Mouse (Mus musculus) lung, embryonic 14.5 days (tissue): ENCODE measurements at regions not wholly inside any gene's neighbourhood (a gene's known extent, or its start where the extent isn't known, plus 50 kb on each side); places are given as distances from the start of the nearest gene placed in this dataset.

ENCODE experiments used
- ATAC-seq: fragments of 200-750 bp; cut with Nextera tagmentation; 2 replicates; pipeline ENCODE4 v1.8.0; 2017; ENCODE audit warnings: mild to moderate bottlenecking, moderate TSS enrichment, moderate library complexity; ENCODE audit not compliant: insufficient read depth
- DNase-seq: peaks from one replicate; pipeline ENCODE4 v3.0.0-alpha.2; 2015
- H3K27ac ChIP-seq: fragments of 300-500 bp; sonication (generic); 2 replicates; pipeline ENCODE4 v1.5.1; 2014; ENCODE audit warnings: low read depth, mild to moderate bottlenecking, moderate library complexity
- H3K27me3 ChIP-seq: fragments of 300-500 bp; sonication (generic); 2 replicates; pipeline ENCODE4 v1.6.1; 2014; ENCODE audit warnings: low read length, control low read depth; ENCODE audit not compliant: insufficient read depth
- H3K36me3 ChIP-seq: fragments of 300-500 bp; sonication (generic); 2 replicates; pipeline ENCODE4 v1.6.1; 2014; ENCODE audit warnings: control low read depth; ENCODE audit not compliant: insufficient read depth
- H3K4me1 ChIP-seq: fragments of 300-500 bp; sonication (generic); 2 replicates; pipeline ENCODE4 v1.6.1; 2014; ENCODE audit warnings: antibody characterized with exemption, control low read depth; ENCODE audit not compliant: insufficient read depth
- H3K4me2 ChIP-seq: fragments of 300-500 bp; sonication (generic); 2 replicates; pipeline ENCODE4 v1.6.1; 2014; ENCODE audit warnings: mild to moderate bottlenecking
- H3K4me3 ChIP-seq: fragments of 300-500 bp; sonication (generic); 2 replicates; pipeline ENCODE4 v1.5.1; 2014; ENCODE audit warnings: low read depth, low read length
- H3K9ac ChIP-seq: fragments of 300-500 bp; sonication (generic); 2 replicates; pipeline ENCODE4 v1.6.1; 2014
- H3K9me3 ChIP-seq: fragments of 300-500 bp; sonication (generic); 2 replicates; pipeline ENCODE4 v1.6.1; 2016; ENCODE audit warnings: low read depth, low read length, control low read depth
- CTCF ChIP-seq: IDR thresholded peaks from 2 replicates; pipeline ENCODE4 v1.5.1; 2016; ENCODE audit warnings: antibody characterized with exemption, low read depth
- WGBS: fragments of 180-500 bp; shearing (Covaris S2); extraction: QIAGEN DNeasy Blood & Tissue Kit; methylation state at CpG from one replicate; pipeline ENCODE4 v1.1.7; 2014; 5-methylcytosine and 5-hydroxymethylcytosine counted together

- no peak for TF ChIP-seq CTCF
- no peak overlapping the region for H3K4me2 ChIP-seq
- H3K4me1 ChIP-seq, result peaks cover 5% of the 10 kb centered on the region; the same call in 1 of the 2 replicates
- DNase-seq, result peak; percentile 43
- no peaks in the 10 kb centered on the region for H3K36me3 ChIP-seq
- H3K27me3 ChIP-seq, result no peaks in the 10 kb centered on the region
- peak; percentile 47; the same call in 1 of the 2 replicates for ATAC-seq
- no peak overlapping the region for H3K4me3 ChIP-seq
- peaks cover 5% of the 10 kb centered on the region; the same call in 1 of the 2 replicates for H3K9me3 ChIP-seq
- H3K27ac ChIP-seq, result no peak overlapping the region
- H3K9ac ChIP-seq, result no peak overlapping the region
- WGBS, result 70% methylated on average over 7 of the region's 7 CpGs
Observed at GRCm38 (mm10) chr2:92726640-92727039, 127.1 kb downstream of the Chst1 start.

GRCm38 (mm10) chr2:92727241-92727640 lies 127.7 kb downstream of the Chst1 start:
- DNase-seq (peak; percentile 25), ATAC-seq (no peak)
- 66% methylated on average over 2 of the region's 2 CpGs for WGBS
- no peak for TF ChIP-seq CTCF
- Histone ChIP-seq H3K4me1 (peaks cover 5% of the 10 kb centered on the region; the same call in 1 of the 2 replicates), H3K4me2 (no peak overlapping the region), H3K27ac (no peak overlapping the region), H3K36me3 (no peaks in the 10 kb centered on the region), H3K9ac (no peak overlapping the region), H3K9me3 (peaks cover under 1% of the 10 kb centered on the region; the same call in 1 of the 2 replicates), H3K27me3 (no peaks in the 10 kb centered on the region), H3K4me3 (no peak overlapping the region)

DNA sequence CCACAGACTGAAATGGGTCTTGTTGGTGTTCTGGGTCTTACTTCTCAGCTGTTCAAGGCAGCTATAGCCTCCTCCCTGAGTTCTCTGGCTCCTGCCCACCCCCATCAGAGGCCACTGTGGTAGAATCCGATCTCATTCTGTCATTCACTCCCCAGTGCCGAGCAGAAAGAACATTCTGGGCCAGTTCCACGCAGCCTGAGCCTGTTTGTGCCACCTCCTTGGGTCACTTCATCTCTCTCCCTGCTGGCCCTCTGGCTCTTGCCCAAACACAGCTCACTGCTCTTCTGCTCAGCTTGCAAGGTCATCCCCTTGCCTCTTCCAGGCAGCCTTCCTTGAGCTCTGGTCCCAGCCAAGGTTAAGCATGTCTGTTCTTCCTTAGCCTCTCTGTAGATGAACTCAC lies 128.9 kb downstream of the Chst1 start:
- WGBS, result 59% methylated on average over 3 of the region's 3 CpGs

GRCm38 (mm10) chr2:92730371-92730770 lies 130.9 kb downstream of the Chst1 start:
- H3K27me3 ChIP-seq, result no peaks in the 10 kb centered on the region
- H3K4me3 ChIP-seq, result no peak overlapping the region
- TF ChIP-seq CTCF, result no peak
- ATAC-seq, result no peak
- H3K36me3 ChIP-seq, result no peaks in the 10 kb centered on the region
- H3K9me3 ChIP-seq, result no peaks in the 10 kb centered on the region
- H3K4me2 ChIP-seq, result no peak overlapping the region
- peaks cover 5% of the 10 kb centered on the region; the same call in 1 of the 2 replicates for H3K4me1 ChIP-seq
- no peak for DNase-seq
- 91% methylated on average over 6 of the region's 6 CpGs for WGBS
- no peak overlapping the region for H3K9ac ChIP-seq
- H3K27ac ChIP-seq, result no peak overlapping the region

More for the DNA sequence above, 128.9 kb downstream of the Chst1 start:
- Histone ChIP-seq H3K9me3 (no peaks in the 10 kb centered on the region), H3K27me3 (no peaks in the 10 kb centered on the region), H3K4me3 (no peak overlapping the region), H3K4me1 (peaks cover 5% of the 10 kb centered on the region; the same call in 1 of the 2 replicates), H3K4me2 (no peak overlapping the region), H3K36me3 (no peaks in the 10 kb centered on the region), H3K27ac (no peak overlapping the region), H3K9ac (no peak overlapping the region)
- no peak for TF ChIP-seq CTCF
- DNase-seq, result peak; percentile 14
- ATAC-seq, result no peak

DNA sequence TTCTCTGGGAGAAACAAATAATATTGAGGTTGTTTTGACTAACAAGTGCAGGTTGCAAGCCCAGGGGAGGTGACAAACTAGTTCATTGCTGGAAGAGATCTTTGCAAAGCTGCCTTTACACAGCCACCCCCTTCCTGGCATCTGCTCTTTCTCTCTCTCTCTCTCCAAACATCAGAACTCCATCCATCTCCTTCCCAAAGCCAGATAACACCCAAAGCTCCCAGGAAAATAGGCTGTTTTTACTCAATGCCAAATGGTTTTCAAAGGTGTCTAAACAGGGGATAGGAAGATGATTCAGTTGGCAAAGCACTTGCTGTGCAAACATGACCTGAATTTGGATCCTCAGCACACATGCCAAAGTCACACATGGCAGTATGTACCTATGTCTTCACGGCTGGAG lies 133.9 kb downstream of the Chst1 start:
- ATAC-seq (no peak), DNase-seq (no peak)
- Histone ChIP-seq H3K4me2 (no peak overlapping the region), H3K4me1 (no peaks in the 10 kb centered on the region), H3K27me3 (no peaks in the 10 kb centered on the region), H3K4me3 (no peak overlapping the region), H3K9me3 (no peaks in the 10 kb centered on the region), H3K9ac (no peak overlapping the region), H3K36me3 (no peaks in the 10 kb centered on the region), H3K27ac (no peak overlapping the region)
- 87% methylated on average over 1 of the region's 1 CpGs for WGBS
- TF ChIP-seq CTCF, result no peak

- no peaks in the 10 kb centered on the region for H3K4me1 ChIP-seq
- WGBS, result 87% methylated on average over 5 of the region's 5 CpGs
- H3K27ac ChIP-seq, result no peak overlapping the region
Observed at GRCm38 (mm10) chr2:92735784-92736183, 136.3 kb downstream of the Chst1 start.

GRCm38 (mm10) chr2:92737301-92737700 lies 137.8 kb downstream of the Chst1 start:
- ATAC-seq (no peak), DNase-seq (no peak)
- WGBS, result 70% methylated on average over 1 of the region's 1 CpGs
- H3K27me3 ChIP-seq, result no peaks in the 10 kb centered on the region
- no peak overlapping the region for H3K4me3 ChIP-seq
- H3K4me1 ChIP-seq, result no peaks in the 10 kb centered on the region
- no peak overlapping the region for H3K27ac ChIP-seq
- H3K36me3 ChIP-seq, result no peaks in the 10 kb centered on the region
- no peak overlapping the region for H3K9ac ChIP-seq
- H3K9me3 ChIP-seq, result no peaks in the 10 kb centered on the region
- no peak for TF ChIP-seq CTCF
- no peak overlapping the region for H3K4me2 ChIP-seq

More at GRCm38 (mm10) chr2:92735784-92736183, 136.3 kb downstream of the Chst1 start:
- DNase-seq, result no peak
- no peak overlapping the region for H3K4me3 ChIP-seq
- no peak overlapping the region for H3K4me2 ChIP-seq
- ATAC-seq, result no peak
- H3K9me3 ChIP-seq, result no peaks in the 10 kb centered on the region
- H3K27me3 ChIP-seq, result no peaks in the 10 kb centered on the region
- no peak overlapping the region for H3K9ac ChIP-seq
- TF ChIP-seq CTCF, result no peak
- H3K36me3 ChIP-seq, result no peaks in the 10 kb centered on the region

DNA sequence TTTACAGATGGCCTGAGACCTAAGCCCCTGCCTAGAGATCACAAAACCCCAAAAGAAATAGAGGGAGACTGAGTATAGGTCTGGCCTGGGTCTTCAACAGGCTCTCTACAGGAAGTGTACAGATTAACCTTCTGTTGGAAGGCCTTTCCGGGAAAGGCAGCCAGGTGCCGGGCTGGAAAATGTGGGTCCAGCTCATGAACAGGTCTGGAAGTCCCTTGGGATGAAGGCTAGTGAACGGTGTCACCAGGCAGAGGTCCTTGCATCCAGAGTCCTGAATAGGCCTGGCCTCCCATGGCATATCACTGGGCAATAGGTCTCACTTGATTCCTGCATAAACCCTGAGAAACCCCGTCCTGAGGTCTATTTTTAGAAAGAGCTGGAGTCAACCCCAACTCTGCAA lies 140.1 kb downstream of the Chst1 start:
- Histone ChIP-seq H3K27ac (no peak overlapping the region), H3K4me2 (no peak overlapping the region), H3K9ac (no peak overlapping the region), H3K9me3 (no peaks in the 10 kb centered on the region), H3K27me3 (no peaks in the 10 kb centered on the region), H3K36me3 (no peaks in the 10 kb centered on the region), H3K4me3 (no peak overlapping the region), H3K4me1 (0 out of 2 replicates have a peak, but pooled peaks cover 5% of the 10 kb centered on the region)
- 72% methylated on average over 4 of the region's 4 CpGs for WGBS
- DNase-seq (no peak), ATAC-seq (no peak)
- TF ChIP-seq CTCF, result no peak
